15 mouse cellular contexts compared by ENCODE assay signal in the genomic region with DNA sequence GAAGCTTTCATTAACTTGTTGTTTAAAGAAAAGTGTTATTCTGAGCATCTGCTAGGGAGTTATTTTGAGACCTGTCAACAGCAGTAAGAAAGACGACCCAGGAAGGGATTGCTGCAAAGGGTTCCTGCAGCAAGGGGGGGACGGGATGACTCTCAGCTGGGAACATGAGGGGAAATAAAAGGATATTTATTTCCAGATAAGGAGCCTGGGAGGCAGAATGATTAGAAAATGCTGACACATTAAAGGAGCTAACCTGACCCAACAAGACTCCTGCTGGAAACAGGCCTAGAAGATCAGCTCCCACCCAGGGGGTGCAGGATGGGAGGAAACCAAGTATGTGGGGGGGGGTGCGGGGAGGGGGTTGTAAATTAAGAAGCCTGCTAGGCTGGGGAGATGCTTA.
DNase-seq lines count a peak whose midpoint lies in the region; ATAC-seq and TF ChIP-seq lines count a peak whose summit lies in the region.
"Had no signal": no experiment of that assay in that cellular context is flagged by ENCODE, and none has a peak within 500 bp of the region (broad histone marks: within the 10 kb centered on the region; RNA-seq: fewer than 3 reads in every experiment).

No protein-coding gene starts in this region.

- intact Hi-C loops in heart, adult 2 months (cut with DNase I): no loop called here
- intact Hi-C loops in heart, postnatal 14 days (cut with DNase I): no loop called here

- H3K79me2 ChIP-seq in heart, adult 2 months (replicated peaks; ENCODE audit: control insufficient read depth, insufficient read depth, low read length): no peaks in the 10 kb centered on the region

- H3K4me3 ChIP-seq in heart, adult 2 months: no peak overlapping the region
- H3K4me3 ChIP-seq in lung, embryonic 15.5 days: no peak overlapping the region
- no peak overlapping the region for H3K4me3 ChIP-seq in lung, postnatal 0 days (ENCODE audit: low read depth, low read length)
- no peak overlapping the region for H3K4me3 ChIP-seq in kidney, embryonic 14.5 days (ENCODE audit: low read length)
- H3K4me3 ChIP-seq: limb, embryonic 10.5 days; liver, embryonic 15.5 days; midbrain, embryonic 15.5 days had no signal

- peaks cover 15% of the 10 kb centered on the region for H3K4me1 ChIP-seq in heart, adult 2 months (ENCODE audit: control insufficient read depth, insufficient read depth, low read length)
- peaks cover 32% of the 10 kb centered on the region for H3K4me1 ChIP-seq in lung, embryonic 15.5 days
- H3K4me1 ChIP-seq in lung, postnatal 0 days (ENCODE audit: insufficient read depth, low read depth, low read length): no peaks in the 10 kb centered on the region
- peaks cover 11% of the 10 kb centered on the region for H3K4me1 ChIP-seq in kidney, embryonic 14.5 days (ENCODE audit: control insufficient read depth, insufficient read depth, low read length)
- H3K4me1 ChIP-seq: liver, embryonic 15.5 days had no signal

- H3K27me3 ChIP-seq in heart, adult 2 months (ENCODE audit: control insufficient read depth, insufficient read depth, low read length): no peaks in the 10 kb centered on the region
- no peaks in the 10 kb centered on the region for H3K27me3 ChIP-seq in lung, embryonic 15.5 days
- H3K27me3 ChIP-seq in lung, postnatal 0 days (replicated peaks; ENCODE audit: insufficient read depth, low read length): no peaks in the 10 kb centered on the region
- H3K27me3 ChIP-seq in kidney, embryonic 14.5 days (ENCODE audit: control insufficient read depth, insufficient read depth, low read length): no peaks in the 10 kb centered on the region

- no peak for TF ChIP-seq POLR2A in heart, adult 2 months (IDR thresholded peaks at IDR 0.05; ENCODE audit: insufficient read depth, low read depth, low read length)

- peaks cover 6% of the 10 kb centered on the region for H3K36me3 ChIP-seq in heart, adult 2 months (ENCODE audit: control insufficient read depth, insufficient read depth, low read length)
- H3K36me3 ChIP-seq in lung, embryonic 15.5 days: no peaks in the 10 kb centered on the region
- H3K36me3 ChIP-seq in lung, postnatal 0 days (ENCODE audit: insufficient read depth, low read length): no peaks in the 10 kb centered on the region
- H3K36me3 ChIP-seq in kidney, embryonic 14.5 days (ENCODE audit: control insufficient read depth, insufficient read depth, low read length): no peaks in the 10 kb centered on the region
- H3K36me3 ChIP-seq: limb, embryonic 10.5 days; liver, embryonic 15.5 days; midbrain, embryonic 15.5 days had no signal

- 25% methylated on average over 3 of the region's 3 CpGs for WGBS in heart, adult 2 months
- 27% methylated on average over 3 of the region's 3 CpGs for WGBS in lung, embryonic 15.5 days
- 28% methylated on average over 3 of the region's 3 CpGs for whole genome bisulfite sequencing in lung, postnatal 0 days
- 14% methylated on average over 3 of the region's 3 CpGs for WGBS in kidney, embryonic 14.5 days

- TF ChIP-seq EP300 in heart, adult 2 months (IDR thresholded peaks at IDR 0.05; ENCODE audit: insufficient read depth, low read depth, low read length): no peak
- TF ChIP-seq EP300 in lung, postnatal 0 days (IDR thresholded peaks at IDR 0.05): no peak

- H3K9me3 ChIP-seq in lung, embryonic 15.5 days: no peaks in the 10 kb centered on the region
- H3K9me3 ChIP-seq in lung, postnatal 0 days (ENCODE audit: low read length): no peaks in the 10 kb centered on the region
- no peaks in the 10 kb centered on the region for H3K9me3 ChIP-seq in kidney, embryonic 14.5 days (ENCODE audit: control insufficient read depth, low read length)
- H3K9me3 ChIP-seq: limb, embryonic 10.5 days; liver, embryonic 15.5 days; midbrain, embryonic 15.5 days had no signal

- DNase-seq in heart, adult 2 months: no peak
- no peak for DNase-seq in heart, postnatal 14 days
- DNase-seq in lung, postnatal 0 days (ENCODE audit: low spot score): no peak
- peak; percentile 30 for DNase-seq in skeletal muscle tissue, adult 2 months (ENCODE audit: low read depth, low spot score)
- DNase-seq in cerebellum, adult 11 months: no peak
- DNase-seq: B cell, adult 2 months; cerebellum, adult 8-10 months; thymus, postnatal 25 days had no signal

- peak; percentile 39; the same call in 1 of the 2 replicates for ATAC-seq in lung, embryonic 15.5 days (ENCODE audit: borderline replicate concordance, extremely low read depth, low FRiP score, low TSS enrichment)
- no peak for ATAC-seq in lung, postnatal 0 days
- peak; percentile 66 for ATAC-seq in kidney, embryonic 14.5 days (ENCODE audit: low FRiP score, low TSS enrichment)
- ATAC-seq in megakaryocyte-erythroid progenitor cell, adult 5-6 weeks (replicated peaks; ENCODE audit: low FRiP score, low TSS enrichment, poor library complexity, severe bottlenecking): no peak
- ATAC-seq: forebrain, embryonic 14.5 days; midbrain, embryonic 15.5 days had no signal

- no peak overlapping the region for H3K9ac ChIP-seq in heart, adult 2 months (ENCODE audit: low read depth, low read length)
- H3K9ac ChIP-seq in lung, embryonic 15.5 days: no peak overlapping the region
- no peak overlapping the region for H3K9ac ChIP-seq in lung, postnatal 0 days (replicated peaks; ENCODE audit: low read depth)
- H3K9ac ChIP-seq in kidney, embryonic 14.5 days (ENCODE audit: low read depth, low read length): no peak overlapping the region
- H3K9ac ChIP-seq: liver, embryonic 15.5 days; midbrain, embryonic 15.5 days had no signal

- no peak for TF ChIP-seq CTCF in heart, adult 2 months (IDR thresholded peaks at IDR 0.05)
- no peak for TF ChIP-seq CTCF in lung, postnatal 0 days (IDR thresholded peaks at IDR 0.05)

- no peak overlapping the region for H3K4me2 ChIP-seq in lung, embryonic 15.5 days
- no peak overlapping the region for H3K4me2 ChIP-seq in lung, postnatal 0 days (replicated peaks; ENCODE audit: low read depth, low read length)
- no peak overlapping the region for H3K4me2 ChIP-seq in kidney, embryonic 14.5 days (replicated peaks; ENCODE audit: low read depth, low read length)
- H3K4me2 ChIP-seq: liver, embryonic 15.5 days; midbrain, embryonic 15.5 days had no signal

- H3K27ac ChIP-seq in heart, adult 2 months: peak overlapping the region; percentile 47
- no peak overlapping the region; the same call in 1 of the 2 replicates for H3K27ac ChIP-seq in lung, embryonic 15.5 days
- no peak overlapping the region for H3K27ac ChIP-seq in lung, postnatal 0 days (ENCODE audit: low read length)
- H3K27ac ChIP-seq in kidney, embryonic 14.5 days (ENCODE audit: low read depth, low read length): no peak overlapping the region; the same call in 1 of the 2 replicates
- H3K27ac ChIP-seq: limb, embryonic 10.5 days; liver, embryonic 15.5 days; midbrain, embryonic 15.5 days had no signal

Comparison
In these comparisons a context has a peak if more than half of its experiments do, and no peak if none do; other contexts are left out.
1. ATAC-seq: peak in lung, embryonic 15.5 days (single experiment) and kidney, embryonic 14.5 days (single experiment); none in lung, postnatal 0 days (single experiment) and megakaryocyte-erythroid progenitor cell, adult 5-6 weeks (single experiment).